Mouse (Mus musculus): ENCODE measurements around the gene H3f3a.

The H3f3a gene

DNA sequence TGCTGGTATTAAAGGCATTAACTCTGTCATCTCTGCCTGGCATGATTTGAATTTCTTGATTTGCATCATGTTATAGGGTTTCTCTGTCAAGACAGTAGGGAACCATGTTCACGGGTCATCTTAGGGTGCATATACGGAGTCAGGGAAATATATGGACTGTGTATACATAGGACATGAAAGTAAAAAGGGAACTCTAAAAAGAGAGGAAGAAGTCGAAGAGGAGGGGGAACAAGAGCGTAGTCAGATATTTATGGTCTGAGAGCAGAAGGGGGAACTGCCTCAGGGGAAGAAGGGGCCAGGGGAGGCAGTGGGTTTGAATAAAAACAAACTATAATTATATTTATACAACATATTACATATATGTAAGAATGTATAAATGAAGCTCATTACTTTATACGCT lies 8.5 kb upstream of the H3f3a start:
- DNase-seq (ENCODE audit: low spot score), result no peak

DNA sequence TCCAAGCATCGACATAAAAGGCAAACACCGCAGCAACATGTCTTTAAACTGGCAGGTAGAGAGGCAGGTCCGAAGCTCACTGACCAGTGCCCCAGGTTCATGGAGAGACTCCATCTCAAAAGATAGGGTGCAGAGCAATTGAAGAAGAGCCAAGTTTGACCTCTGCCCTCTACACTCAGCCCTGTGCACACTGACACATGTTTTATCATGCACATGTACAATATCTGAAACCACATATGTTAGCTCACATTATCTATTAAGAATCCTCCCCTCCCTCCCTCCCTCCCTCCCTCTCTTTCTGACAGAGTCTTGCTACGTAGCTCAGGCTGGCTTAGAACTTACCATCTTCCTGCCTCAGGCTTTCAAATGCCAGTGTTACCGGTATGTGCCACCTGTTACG lies 7.4 kb upstream of the H3f3a start:
- DNase-seq (ENCODE audit: low spot score), result no peak

DNA sequence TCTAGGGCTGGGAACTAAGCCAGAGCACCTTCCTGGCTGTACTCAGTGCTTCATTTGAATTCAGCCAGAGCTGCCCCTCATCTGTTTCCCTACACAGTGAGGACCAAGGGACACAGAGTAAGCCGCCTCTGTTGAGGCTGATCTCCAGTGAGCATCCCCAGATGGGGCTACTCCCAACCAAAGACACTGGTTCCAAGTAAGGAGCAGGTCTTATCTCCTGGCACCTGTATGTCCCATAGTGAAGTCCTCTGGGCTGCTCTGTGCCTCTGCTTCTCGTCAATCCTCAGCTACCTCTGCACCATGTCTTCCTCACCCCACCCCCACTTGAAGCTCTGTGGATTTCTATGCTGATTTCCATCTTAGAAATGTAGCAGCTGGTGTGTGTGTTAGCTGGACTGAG lies 4.3 kb upstream of the H3f3a start:
- DNase-seq (ENCODE audit: low spot score), result no peak

DNA sequence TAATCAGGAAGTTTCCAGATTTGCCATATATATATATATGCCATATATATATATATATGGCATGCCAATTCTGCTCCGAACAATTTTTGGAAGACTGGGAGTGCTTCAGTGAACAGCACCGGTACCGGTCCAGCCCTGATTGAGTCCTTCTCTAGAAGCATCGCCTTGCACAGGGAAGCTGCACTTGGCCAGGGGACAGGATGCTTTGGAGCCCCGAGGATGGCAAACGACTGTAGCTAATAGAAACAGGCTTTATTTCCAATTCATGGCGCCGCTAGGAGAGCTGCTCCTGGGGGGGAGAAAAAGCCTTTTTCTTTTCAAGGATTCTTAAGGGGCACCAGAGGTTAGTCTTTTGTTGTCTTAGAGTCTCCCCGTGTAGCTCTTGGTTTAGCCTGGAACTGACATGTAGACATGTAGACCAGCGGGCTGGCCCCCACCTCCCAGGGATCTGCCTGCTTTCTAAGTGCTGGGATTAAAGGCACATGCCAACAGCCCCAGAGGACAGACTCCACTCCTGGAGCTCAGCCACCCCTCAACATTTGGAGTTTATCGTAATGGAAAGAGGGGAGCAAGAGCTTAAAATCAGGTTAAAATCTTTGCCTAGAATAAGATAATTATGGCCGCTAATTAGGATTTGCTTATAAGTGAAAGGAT lies 1.8 kb upstream of the H3f3a start:
- no peak for DNase-seq (ENCODE audit: low spot score)

DNA sequence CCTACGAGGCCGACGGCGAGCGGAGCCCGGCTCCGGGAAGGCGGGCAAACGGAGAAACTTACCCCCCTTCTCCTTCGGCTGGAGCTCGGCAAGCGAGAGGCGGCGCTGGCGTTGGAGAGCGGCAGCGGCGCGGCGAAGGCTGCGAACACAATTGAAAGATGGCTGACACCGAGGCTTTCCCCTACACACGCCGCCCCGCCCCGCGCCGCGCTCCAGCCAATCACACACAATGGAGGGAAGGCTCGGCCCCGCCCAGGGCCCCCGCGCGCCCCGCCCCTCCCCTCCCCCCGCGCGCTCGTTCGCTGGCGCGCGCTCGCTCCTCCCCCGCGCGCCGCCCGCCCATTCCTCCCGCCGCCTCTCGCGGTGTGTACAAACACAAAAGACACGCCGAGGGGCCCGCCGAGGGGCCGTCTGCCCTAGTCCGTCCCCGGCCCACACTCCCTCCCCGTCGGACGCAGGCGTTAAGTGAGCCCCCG lies 296 bp downstream of the H3f3a start:
- DNase-seq (ENCODE audit: low spot score), result peak; percentile 82

DNA sequence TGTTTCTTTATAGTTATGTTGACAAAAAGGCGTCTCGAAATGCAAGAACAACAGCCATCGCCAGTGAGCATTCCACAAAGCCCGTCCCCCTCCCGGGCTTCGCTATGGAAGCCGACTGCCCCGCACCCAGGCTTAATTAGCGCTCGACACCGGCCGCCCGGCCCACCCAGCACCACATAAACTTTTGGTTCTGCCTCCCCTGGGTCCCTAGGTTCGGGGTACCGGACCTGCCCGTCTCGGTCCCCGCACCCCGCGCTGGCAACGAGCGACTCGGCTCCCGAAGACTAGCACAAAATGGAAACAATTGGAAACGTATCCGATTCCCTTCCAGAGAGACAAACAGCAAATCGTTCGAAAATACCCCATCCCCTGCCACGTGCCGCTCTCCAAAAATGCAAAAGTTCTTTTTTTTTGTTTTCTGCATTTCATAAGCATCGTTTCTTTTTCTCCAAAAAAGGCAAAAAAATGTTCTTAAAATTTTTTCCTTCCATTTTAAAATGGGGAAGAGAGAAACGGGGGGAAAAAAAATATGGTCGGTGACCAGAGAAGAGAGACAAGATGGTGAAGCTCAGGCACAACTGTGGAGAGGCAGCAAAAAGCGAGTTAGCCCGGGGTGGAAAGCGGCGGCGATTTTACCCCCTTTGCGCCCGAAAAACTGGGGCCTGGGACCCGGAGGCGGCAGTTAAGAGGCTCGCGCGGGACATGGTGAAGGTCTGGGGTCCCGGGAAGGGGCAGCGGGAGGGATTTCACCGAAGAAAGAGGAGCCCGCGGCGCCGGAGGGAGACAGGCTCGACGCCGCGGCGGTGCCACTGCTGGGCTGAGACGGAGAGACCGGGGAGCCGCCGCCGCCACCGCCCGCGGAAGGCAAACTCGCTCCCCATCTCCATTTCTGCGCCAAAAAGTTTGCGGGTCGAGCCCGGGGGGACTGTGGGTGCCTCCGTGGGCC lies 1.0 kb downstream of the H3f3a start:
- DNase-seq (ENCODE audit: low spot score), result no peak

DNA sequence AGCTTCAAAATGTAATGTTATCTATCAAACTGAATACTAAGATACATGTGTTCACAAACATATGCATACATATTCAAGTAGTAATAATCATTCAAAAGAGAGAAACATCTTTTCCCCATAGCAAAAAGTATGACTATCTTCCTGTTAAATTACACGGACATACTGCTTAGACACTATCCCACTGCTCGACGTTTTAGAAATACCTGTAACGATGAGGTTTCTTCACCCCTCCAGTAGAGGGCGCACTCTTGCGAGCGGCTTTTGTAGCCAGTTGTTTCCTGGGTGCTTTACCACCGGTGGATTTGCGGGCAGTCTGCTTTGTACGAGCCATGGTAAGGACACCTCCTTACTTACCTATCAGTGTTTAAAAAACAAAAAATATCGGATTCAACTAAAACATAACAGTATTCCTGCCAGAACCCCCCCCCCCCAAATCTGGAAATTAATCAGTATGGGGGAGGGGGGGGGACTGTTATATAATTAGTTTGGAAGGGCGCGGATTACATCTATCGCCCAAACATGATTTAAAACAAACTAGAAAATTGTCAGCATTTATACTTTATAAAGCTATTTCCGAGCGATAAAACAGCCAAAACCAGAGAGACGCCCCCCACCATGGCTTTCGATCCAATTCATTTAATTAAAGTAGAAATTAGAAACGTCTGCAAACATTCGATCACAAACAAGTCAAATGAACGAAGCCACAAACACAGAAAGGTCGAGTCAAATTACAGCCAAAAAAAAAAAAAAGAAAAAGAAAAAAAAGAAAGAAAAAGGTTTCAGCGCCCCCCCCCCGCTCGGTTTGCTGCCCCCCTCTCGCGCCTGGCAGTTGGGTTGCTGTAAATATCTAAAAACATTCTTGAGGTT lies 1.9 kb downstream of the H3f3a start:
- no peak for DNase-seq (ENCODE audit: low spot score)

DNA sequence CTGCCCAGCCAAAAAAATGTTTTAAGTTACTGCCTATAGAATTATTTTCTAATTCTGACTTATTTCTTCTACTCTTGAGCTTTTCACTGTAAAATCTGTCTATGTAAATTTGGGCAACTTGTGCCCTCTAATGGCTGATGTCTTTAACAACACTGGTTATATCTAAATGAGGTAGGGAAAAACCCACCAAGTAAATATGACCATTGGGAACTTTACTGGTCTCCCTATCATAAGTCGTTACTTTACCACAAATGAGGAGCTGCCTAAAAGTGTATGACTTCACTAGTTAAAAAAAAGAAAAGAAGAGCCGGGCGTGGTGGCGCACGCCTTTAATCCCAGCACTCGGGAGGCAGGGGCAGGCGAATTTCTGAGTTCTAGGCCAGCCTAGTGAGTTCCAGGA lies 2.8 kb downstream of the H3f3a start:
- no peak for DNase-seq (ENCODE audit: low spot score)

DNA sequence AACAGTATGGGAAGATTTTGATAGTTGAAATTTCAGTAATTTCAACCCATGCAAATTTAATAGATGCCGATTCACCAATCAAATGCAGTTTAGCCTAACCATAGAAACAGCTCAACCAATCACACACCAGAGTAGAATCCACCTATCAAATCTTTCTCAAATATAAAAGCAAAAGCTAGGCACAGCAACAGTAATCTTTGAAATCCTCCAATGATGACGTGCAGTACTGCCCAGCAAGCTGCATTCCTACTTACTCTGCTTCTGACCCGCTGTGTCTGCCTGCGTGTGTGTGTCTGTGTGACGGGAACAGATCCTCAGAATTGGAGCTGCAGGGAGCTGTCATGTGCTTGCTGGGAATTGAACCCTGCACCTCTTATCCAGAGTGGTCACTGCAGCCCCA lies 4.9 kb downstream of the H3f3a start:
- no peak for DNase-seq (ENCODE audit: low spot score)

DNA sequence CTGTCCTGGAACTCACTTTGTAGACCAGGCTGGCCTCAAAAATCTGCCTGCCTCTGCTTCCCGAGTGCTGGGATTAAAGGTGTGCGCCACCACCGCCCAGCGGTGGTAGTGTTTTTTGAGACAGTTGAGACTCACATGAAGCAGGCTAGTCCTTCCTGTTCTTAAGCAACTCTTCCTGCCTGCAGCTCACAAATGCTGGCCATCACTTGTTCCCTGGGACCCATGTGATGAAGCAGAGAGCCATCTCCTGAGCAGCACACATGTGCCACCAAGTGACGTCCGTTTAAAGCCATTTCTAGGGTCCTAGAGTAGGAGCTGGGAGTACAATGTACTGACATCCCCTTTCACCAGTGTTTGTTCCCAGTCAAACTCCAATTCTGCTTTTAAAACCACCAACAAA lies 9.9 kb downstream of the H3f3a start:
- no peak for DNase-seq (ENCODE audit: low spot score)

DNA sequence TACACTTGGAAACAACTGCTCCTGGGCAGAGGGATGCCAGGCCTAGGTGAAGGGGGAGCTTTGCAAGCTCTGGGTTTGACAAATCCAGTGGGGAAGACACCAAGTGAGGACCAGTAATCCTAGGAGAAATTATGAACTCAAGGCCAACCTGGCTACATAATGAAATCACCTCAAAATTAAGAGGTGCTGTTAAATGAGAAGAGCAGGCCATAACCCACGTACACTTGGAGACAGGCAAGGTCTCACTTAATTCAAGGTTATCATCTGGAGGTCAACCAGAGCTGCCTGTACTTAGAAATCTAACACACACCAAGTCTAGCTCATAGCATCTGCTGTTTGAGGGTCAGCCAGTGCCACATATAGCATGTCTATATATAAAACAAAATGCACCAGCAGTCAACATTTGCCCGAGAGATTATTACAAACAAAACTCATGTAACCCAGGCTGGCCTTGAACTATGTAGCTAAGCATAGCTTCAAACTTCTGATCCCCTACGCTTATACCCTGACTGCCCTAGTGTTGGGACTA lies 12.2 kb downstream of the H3f3a start:
- no peak for DNase-seq (ENCODE audit: low spot score)

DNA sequence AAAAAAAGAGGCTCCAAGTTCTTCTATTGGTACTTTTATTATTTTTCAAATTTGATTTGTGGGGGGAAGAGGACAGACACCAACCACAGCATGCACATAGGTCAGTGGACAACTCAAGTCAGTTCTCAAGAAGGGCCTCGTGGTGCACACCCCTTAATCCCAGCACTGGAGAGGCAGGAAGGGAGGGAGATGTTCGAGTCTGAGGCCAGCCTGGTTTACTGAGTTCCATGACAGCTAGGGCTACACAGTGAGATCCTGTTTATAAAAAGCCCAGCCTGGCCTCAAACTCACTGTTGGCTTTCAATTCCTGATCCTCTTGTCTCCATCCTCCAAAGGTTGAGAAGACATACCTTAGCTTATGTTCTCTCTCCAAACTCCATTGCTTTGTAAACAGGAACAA lies 12.9 kb downstream of the H3f3a start:
- no peak for DNase-seq (ENCODE audit: low spot score)

DNA sequence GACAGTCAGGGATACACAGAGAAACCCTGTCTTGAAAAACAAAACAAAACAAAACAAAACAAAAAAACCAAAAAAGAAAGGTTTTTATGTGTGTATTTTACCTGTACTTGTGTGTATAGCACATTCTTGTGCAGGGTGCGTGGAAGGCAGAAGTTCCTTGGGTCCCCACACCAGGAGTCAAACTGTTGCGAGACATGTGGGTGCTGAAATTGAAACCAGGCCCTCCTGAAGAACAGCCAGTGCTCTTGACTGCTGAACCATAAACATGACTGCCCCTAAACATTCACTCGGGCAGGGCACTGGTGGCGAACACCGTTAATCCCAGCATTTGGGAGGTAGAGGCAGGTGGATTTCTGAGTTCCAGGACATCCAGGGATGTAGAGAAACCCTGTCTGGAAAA lies 13.7 kb downstream of the H3f3a start:
- DNase-seq (ENCODE audit: low spot score), result no peak

DNA sequence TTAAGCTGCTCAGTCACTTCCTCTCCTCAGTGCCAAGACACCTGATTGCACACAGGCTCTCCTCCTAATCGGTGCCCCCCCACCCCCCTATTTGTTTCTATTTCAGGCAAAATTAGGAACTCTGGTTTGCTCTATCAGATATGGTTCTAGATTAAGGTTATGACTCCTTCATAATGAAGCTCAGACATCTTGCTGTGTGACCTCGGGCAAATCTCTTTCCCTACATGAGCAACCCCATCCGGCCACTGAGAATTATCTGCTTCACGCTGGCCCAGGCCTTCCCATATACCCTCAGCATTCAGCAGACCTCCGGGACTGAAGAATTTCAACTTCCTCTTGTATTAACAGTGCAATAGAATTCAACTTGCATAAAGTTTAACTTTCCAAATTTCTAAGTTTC lies 14.5 kb downstream of the H3f3a start:
- no peak for DNase-seq (ENCODE audit: low spot score)

DNA sequence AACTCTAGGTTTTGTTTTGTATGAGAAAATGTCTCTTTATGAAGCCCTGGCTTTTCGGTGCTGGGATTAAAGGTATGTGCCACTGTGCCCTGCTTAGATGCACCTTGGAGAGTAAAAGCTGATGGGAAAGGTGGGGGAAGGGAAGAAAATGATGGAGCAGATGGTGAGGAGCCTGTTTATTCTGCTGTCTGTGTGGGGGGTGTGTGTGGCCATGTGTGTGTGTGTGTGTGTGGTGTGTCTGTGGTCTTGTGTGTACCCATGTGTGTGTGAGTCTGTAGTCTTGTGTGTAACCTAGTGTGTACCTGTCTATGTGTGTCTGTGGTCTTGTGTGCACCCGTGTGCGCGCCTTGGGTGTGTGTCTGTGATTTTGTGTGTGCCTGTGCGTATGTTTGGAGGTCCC lies 15.1 kb downstream of the H3f3a start:
- DNase-seq (ENCODE audit: low spot score), result no peak

DNA sequence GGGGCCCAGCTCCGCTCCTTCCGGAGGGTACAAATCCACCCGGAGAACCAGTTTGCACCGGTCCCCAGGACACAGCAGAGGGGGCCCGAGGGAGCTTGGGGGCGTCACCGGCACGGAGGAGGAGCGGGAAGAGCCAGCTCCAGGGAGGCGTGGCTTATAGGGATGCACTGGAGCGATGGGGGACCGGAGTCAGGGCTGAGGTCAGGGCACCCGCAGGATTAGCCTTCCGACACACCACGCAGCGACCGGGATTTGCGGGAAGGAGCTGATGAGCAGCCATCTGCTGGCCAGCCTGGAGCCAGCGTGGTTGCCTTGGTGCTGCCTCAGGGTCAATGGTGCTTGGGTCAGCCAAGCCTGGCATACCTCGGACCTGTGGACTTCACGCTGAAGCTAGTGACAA lies 19.6 kb downstream of the H3f3a start:
- no peak for DNase-seq (ENCODE audit: low spot score)

DNA sequence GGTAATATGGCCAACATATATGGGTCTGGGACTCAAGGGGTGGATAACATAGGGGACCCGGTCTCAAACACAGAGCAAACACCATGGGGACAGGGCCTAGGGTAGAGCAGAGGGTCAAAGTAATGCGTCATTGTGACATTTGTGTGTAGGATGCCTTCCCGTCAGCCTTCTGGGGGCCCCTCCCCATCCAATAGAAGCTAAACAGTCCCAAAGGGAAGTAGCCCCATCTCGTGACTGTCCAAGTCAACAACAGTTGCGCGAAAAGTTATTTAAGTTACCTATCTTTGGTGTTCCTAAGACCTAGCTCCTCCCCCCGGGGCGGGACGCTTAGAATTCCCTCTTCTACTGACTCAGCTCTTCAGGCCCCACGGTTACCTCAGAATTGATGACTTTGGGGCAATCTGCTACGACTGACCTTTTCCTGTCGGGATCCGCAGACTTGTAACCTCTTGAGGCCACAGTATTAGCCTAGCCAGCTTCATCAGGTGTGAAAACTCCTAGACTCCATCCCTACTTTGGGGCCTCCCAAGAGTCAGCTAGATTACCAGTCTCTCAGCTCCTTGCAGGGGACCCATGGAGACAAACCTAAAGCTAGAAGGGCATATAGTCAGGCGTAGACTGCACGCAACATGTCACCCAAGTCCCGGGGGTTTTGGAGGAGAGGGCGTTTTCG lies 20.2 kb downstream of the H3f3a start:
- DNase-seq (ENCODE audit: low spot score), result no peak

DNA sequence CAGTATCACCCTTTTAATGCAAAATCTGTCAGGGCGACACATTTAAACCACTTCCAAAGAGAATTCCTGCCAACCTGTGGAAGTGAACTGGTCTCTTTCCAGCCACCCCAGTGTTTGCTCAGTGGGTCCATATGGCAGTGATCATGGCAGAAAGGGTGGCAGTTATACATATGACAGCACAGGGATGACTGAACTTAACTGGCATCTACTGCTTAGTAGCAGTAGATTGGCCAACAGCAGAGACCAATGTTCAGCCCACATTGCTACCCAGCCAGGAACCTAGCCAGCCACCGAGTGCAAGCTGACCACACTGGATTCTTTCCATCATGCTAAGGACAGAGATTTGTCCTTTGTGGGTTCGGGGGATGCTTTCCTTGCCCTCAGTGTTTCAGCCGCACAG lies 20.9 kb downstream of the H3f3a start:
- DNase-seq (ENCODE audit: low spot score), result no peak

DNA sequence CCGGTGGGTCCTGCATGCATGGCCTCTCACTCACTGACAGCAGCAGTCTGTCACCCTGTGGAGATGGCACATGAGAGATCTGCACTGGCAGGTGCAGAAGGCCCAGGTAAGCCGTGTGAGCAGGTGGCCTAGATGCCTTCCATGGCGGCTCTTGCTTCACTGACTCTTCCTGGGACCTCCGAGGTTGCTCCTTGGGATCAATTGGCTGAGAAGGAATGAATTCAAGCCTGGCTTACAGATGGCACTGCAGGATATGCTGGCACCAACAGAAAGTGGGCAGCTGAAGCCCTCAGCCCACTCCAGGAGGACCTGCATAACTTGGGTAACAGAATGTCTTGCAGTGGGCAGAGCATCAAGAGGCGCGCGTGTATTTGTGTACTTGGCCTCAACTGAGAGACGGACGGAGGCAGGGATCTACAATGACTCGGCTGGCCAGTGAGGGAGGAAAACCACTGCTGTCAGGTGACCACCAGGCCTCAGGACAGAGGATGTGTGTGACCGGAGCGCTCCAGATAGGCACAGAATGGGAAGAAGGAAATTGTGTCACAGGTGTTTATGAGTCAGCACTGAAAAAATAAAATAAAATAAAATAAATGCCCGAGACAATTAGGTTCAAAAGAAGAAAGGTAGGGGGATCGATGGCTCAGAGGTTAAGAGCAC lies 21.8 kb downstream of the H3f3a start:
- DNase-seq (ENCODE audit: low spot score), result no peak

DNA sequence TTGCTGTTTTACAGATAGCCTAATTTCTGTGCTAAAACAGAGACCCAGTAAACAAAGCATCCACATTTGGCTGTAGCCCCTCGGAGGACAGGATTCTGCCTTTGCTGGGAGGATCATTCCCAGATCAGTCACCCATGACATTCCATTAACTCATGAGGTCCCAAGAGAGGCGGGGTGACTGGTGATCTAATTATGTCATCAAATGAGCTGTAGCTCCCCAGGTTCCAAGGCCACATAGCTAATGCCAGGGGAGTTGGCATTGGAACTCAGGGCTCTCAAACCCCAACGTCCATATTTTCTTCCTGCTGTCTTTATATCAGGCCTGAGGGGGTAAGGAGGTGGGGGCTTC lies 30.2 kb downstream of the H3f3a start:
- no peak for DNase-seq (ENCODE audit: low spot score)

DNA sequence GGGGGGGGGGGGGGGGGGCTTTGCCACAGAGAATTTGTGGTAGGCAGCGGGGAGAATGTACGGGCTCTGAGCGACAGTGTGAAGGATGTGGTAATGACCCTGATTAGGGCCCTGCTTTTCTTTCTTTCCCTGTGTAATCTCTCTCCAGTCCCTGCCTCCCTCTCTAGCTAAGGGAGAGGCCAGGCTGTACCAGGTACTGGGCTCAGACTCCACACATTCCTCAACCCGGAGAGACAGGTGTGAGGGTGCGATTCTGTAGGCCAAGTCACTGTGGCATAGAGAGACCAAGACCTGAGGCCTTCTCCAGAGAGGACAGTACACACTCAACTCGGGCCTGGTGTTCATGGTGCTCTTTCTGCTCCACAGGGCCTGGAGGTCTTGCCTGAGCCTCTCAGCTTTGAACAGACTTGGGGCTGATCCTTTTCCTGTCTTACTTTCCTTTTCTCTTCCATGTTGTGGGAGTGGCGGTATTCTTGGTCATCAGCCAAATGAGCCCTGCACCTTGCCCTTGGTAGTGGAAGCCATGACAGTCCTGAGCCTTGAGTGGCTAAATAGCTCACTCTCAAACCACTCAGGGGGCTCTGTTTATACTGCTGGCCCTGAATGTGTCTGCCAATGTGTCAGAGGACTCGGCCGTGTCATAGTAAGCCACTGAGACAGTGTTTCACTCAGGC lies 30.7 kb downstream of the H3f3a start:
- DNase-seq (ENCODE audit: low spot score), result no peak
